Mouse (Mus musculus) natural killer cell, adult 2 months (primary cell): Measurements from ENCODE around the gene Tmem53.

ENCODE experiments used
- DNase-seq, 2 experiments: peaks; one replicate each; pipeline ENCODE4 v3.0.0; 2022; ENCODE audit warnings: low spot score in 2 of 2

The Tmem53 gene

GRCm38 (mm10) chr4:117251801-117252316 is at the start of gene Tmem53, which contains the start of gene Armh1:
Tmem53 (plus strand) TSS chr4:117251951.
Armh1 (minus strand) TSS chr4:117252125.
- peak; percentile 89 to 90 for DNase-seq

GRCm38 (mm10) chr4:117202046-117202991 is 49.4 kb upstream of the Tmem53 start:
- peak; percentile 64 to 74 for DNase-seq

GRCm38 (mm10) chr4:117202992-117203354 is 48.8 kb upstream of the Tmem53 start:
- DNase-seq = no peak

DNA sequence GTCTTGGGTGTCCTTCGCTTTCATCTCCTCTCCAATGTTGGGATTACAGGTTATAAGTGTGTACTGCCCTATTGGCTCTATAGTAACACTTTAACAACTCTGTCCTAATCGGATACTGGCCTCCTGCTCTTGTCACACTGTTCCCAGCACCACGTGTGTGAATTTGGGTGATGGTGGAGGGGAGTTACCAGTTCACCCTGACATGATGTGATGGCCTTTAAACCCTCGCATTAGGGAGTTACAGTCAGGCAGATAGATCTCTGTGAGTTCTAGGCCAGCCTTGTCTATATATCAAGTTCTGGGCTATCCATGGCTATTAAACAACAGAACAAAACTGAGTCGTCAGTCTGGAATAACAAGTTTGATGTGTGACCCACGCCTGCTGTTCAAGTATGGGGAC is 42.2 kb upstream of the Tmem53 start:
- DNase-seq = no peak

- peak; percentile 82 to 89 for DNase-seq
Observed at GRCm38 (mm10) chr4:117210147-117211074, 41.3 kb upstream of the Tmem53 start.

GRCm38 (mm10) chr4:117214250-117214649 is 37.5 kb upstream of the Tmem53 start:
- DNase-seq = no peak

DNA sequence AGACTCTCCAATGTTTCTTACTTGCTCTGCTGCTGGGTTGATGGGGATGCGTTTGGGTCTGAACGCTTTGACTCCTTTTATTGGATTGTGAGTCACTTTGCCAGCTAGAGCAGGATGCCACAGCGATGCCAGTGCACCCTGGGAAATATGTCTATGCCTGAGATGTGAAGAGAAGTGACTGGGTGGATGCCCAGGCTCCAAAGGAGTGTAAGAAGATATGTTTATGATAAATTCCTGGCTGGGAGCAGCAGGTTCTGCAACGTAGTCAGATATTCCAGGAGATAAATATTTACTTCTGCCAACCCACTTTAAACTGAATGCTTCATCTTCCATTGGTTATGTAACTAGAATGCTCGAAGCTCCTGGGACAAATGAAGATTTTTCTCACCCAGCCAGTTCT is 34.7 kb upstream of the Tmem53 start:
- no peak for DNase-seq

GRCm38 (mm10) chr4:117218517-117219219 is 33.1 kb upstream of the Tmem53 start:
- DNase-seq = peak; percentile 26 to 58

- DNase-seq = peak; percentile 40 to 70
Observed at GRCm38 (mm10) chr4:117220741-117221515, 30.8 kb upstream of the Tmem53 start.

- no peak for DNase-seq
Observed at GRCm38 (mm10) chr4:117221836-117222235, 29.9 kb upstream of the Tmem53 start.

GRCm38 (mm10) chr4:117223001-117223400 is 28.8 kb upstream of the Tmem53 start:
- no peak for DNase-seq

DNA sequence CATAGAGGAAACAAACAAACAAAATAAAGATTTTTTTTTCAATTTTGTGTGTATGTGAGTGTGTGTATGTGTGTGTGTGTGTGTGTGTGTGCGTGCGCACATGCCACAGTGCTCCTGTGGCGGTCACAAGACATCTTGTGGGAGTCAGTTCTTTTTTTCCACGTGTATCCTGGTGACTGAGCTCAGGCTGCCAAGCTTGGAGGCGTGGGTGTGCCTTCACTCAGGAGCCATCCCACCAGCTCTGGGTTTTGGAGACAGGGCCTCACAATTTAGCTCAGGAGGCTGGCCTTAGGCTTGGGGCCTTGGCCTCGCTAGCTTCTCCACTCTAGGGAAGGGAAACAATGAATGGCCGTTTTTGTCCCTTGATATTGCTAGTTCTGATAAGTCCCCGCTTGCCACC is 27.6 kb upstream of the Tmem53 start:
- no peak for DNase-seq

GRCm38 (mm10) chr4:117225250-117225649 is 26.5 kb upstream of the Tmem53 start:
- no peak for DNase-seq

- no peak for DNase-seq
Observed at GRCm38 (mm10) chr4:117229590-117229989, 22.2 kb upstream of the Tmem53 start.

- no peak for DNase-seq
Observed at GRCm38 (mm10) chr4:117230331-117230730, 21.4 kb upstream of the Tmem53 start.

- DNase-seq = no peak
Observed at GRCm38 (mm10) chr4:117231208-117231607, 20.5 kb upstream of the Tmem53 start.

DNA sequence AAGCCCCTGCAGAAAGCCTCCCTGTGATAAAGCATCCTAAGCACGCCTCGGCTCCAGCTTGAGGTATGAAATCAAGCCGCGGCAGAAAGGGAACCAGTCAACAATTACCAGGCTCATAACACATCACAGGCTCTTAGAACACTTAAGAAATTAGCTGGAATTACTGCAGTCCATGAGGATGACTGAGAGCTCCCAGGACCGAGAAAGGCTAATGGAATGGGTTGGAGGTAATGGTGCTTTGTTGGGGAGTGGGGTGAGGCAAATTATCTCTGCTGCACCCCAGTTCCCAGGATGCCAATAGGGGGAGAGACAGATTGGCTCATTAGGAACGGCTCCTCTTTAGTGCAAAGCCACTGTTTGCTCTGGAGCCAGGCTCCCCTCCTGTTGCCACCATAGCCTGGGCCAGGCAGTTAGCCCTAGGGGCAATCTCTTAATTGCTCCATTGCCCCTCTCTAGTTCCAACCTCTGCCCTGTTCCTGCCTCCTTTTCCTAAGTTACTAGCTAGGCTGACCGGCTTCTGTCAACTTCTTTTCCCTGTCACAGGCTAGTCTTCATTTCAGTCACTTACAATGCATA is 17.5 kb upstream of the Tmem53 start:
- no peak for DNase-seq

- no peak for DNase-seq
Observed at GRCm38 (mm10) chr4:117235822-117236221, 15.9 kb upstream of the Tmem53 start.

DNA sequence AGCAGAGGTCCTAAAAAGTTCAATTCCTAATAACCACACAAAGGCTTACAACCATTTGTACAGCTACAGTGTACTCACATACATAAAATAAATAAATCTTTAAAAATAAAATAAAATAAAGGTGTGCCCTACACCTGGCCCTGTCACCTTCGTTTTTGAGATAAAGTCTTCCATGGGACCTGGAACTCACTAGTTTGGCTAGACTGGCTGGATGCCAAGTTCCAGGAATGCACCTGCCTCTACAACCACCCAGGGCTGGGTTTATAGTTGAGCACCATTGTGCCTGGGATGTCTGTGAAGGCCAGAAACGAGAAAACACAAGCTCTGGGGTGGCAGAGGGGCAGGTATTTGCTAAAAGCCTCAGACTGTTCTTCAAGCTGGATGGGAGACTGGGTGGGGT is 12.6 kb upstream of the Tmem53 start:
- no peak for DNase-seq

DNA sequence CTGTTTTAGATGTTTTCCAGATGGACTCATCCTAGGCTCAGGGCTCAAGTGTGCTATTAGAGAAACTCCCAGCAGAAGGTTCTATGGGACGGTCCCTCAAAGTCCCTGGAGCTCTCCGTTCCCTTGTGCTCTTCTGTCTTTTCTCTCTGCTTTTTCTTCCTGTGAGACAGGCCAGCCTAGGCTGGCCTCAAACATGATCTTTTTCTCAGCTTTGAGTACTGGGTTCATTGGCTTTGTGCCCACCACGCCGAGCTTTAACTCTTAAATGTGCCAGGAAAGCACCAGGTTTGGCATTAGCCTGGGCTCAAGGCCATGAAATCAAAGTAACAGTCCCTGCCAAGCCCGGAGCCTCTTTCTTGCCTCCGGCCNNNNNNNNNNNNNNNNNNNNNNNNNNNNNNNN is 10.9 kb upstream of the Tmem53 start:
- no peak for DNase-seq
